Mouse (Mus musculus) myocyte (in vitro differentiated cells): Measurements from ENCODE around the gene Spata32. TPM values are rescaled to one million over a fixed set of nuclear protein-coding genes. Genes with fewer than 3 reads are reported as not detected.
A peak's percentile ranks its signal among the peaks of the same experiment; 100 is the strongest.

ENCODE experiments used
- H3K27me3 ChIP-seq: one replicate; pipeline ENCODE4 v1.6.1; 2011; ENCODE audit not compliant: control insufficient read depth, insufficient read depth, insufficient read length
- H3K36me3 ChIP-seq: one replicate; pipeline ENCODE4 v1.6.1; 2011; ENCODE audit not compliant: control insufficient read depth, insufficient read depth
- H3K4me2 ChIP-seq: one replicate; pipeline ENCODE4 v1.6.1; 2011; ENCODE audit warnings: low read depth, control low read depth
- H3K4me3 ChIP-seq: one replicate; pipeline ENCODE4 v1.5.1; 2011; ENCODE audit warnings: mild to moderate bottlenecking, control low read depth, moderate library complexity
- H3K79me2 ChIP-seq: one replicate; pipeline ENCODE4 v1.6.1; 2011; ENCODE audit not compliant: control insufficient read depth, insufficient read depth
- H3ac ChIP-seq: one replicate; pipeline ENCODE4 v1.6.1; 2011; ENCODE audit not compliant: control insufficient read depth, insufficient read length
- CEBPB ChIP-seq: IDR thresholded peaks from 2 replicates; pipeline ENCODE4 v1.6.1; 2011; ENCODE audit warnings: mild to moderate bottlenecking, moderate library complexity; ENCODE audit not compliant: poor library complexity, insufficient read depth, severe bottlenecking
- E2F4 ChIP-seq: IDR thresholded peaks from one replicate; pipeline ENCODE4 v1.6.1; 2011; ENCODE audit warnings: mild to moderate bottlenecking, control low read depth, moderate library complexity; ENCODE audit not compliant: insufficient read depth
- MAX ChIP-seq: IDR thresholded peaks from one replicate; pipeline ENCODE4 v1.6.1; 2011; ENCODE audit warnings: low read depth, mild to moderate bottlenecking, control low read depth
- MYOD1 ChIP-seq, 3 experiments: IDR thresholded peaks; one replicate each; pipeline ENCODE4 v1.6.1; 2011; ENCODE audit warnings: control low read depth in 2 of 3, low read depth in 2 of 3, mild to moderate bottlenecking in 2 of 3, moderate library complexity in 1 of 3; ENCODE audit not compliant: insufficient read length in 2 of 3, control insufficient read depth in 1 of 3
- MYOG ChIP-seq, 3 experiments: IDR thresholded peaks; one replicate each; pipeline ENCODE4 v1.6.1; 2011; ENCODE audit warnings: control low read depth in 2 of 3, low read depth in 2 of 3, mild to moderate bottlenecking in 2 of 3; ENCODE audit not compliant: insufficient read length in 2 of 3, control insufficient read depth in 1 of 3, insufficient read depth in 1 of 3
- POLR2A ChIP-seq: IDR thresholded peaks from one replicate; pipeline ENCODE4 v1.6.1; 2011; ENCODE audit warnings: low read depth, mild to moderate bottlenecking, control low read depth, moderate library complexity; ENCODE audit not compliant: insufficient read length
- POLR2AphosphoS2 ChIP-seq: IDR thresholded peaks from one replicate; pipeline ENCODE4 v1.6.1; 2011; ENCODE audit warnings: low read depth, control low read depth; ENCODE audit not compliant: insufficient read length
- REST ChIP-seq: IDR thresholded peaks from one replicate; pipeline ENCODE4 v1.6.1; 2011; ENCODE audit warnings: mild to moderate bottlenecking, control low read depth, moderate library complexity; ENCODE audit not compliant: insufficient read depth, insufficient read length
- SRF ChIP-seq: IDR thresholded peaks from one replicate; pipeline ENCODE4 v1.6.1; 2011; ENCODE audit warnings: low read depth; ENCODE audit not compliant: control insufficient read depth, insufficient read length
- TCF12 ChIP-seq: IDR thresholded peaks from one replicate; pipeline ENCODE4 v1.6.1; 2011; ENCODE audit warnings: mild to moderate bottlenecking, control low read depth; ENCODE audit not compliant: poor library complexity, insufficient read depth, severe bottlenecking
- TCF3 ChIP-seq: IDR thresholded peaks from one replicate; pipeline ENCODE4 v1.6.1; 2011; ENCODE audit warnings: low read depth, control low read depth; ENCODE audit not compliant: insufficient read length
- USF1 ChIP-seq: IDR thresholded peaks from one replicate; pipeline ENCODE4 v1.6.1; 2011; ENCODE audit warnings: low read depth, mild to moderate bottlenecking, control low read depth, moderate library complexity
- polyA plus RNA-seq: library from polyadenylated mRNA; unstranded; fragments of >200 nt; fragmentation: generic; extraction: Trizol; gene quantifications from one replicate; pipeline ENCODE4 v1.2.1, GENCODE M21; 2012; ENCODE audit warnings: missing spikeins

The Spata32 gene
- polyA plus RNA-seq, 1 experiment, result 0.04 TPM

GRCm38 (mm10) chr11:103265211-103265610 is 47.0 kb upstream of the Spata32 start:
- Histone ChIP-seq H3K79me2 (peaks cover 70% of the 10 kb centered on the region), H3K27me3 (no peaks in the 10 kb centered on the region), H3K4me3 (peak overlapping the region; percentile 80), H3ac (no peak overlapping the region), H3K4me2 (peak overlapping the region; percentile 98), H3K36me3 (no peaks in the 10 kb centered on the region)
- no peak for TF ChIP-seq E2F4

- no peak for TF ChIP-seq MYOG (IDR thresholded peaks at IDR 0.05; ENCODE audit: control insufficient read depth in 1 of 3, insufficient read depth in 1 of 3, insufficient read length in 2 of 3, low read depth in 2 of 3)
- TF ChIP-seq MYOD1 (IDR thresholded peaks at IDR 0.05; ENCODE audit: control insufficient read depth in 1 of 3, insufficient read length in 2 of 3, low read depth in 2 of 3), result no peak
- no peak for TF ChIP-seq REST
- TF ChIP-seq SRF, result no peak
- no peak for TF ChIP-seq MAX
- TF ChIP-seq E2F4, result no peak
- no peak for TF ChIP-seq POLR2A
- no peak for TF ChIP-seq POLR2AphosphoS2
- TF ChIP-seq TCF12, result no peak
- no peak for TF ChIP-seq TCF3
- no peak for TF ChIP-seq USF1
- TF ChIP-seq CEBPB, result no peak
- Histone ChIP-seq H3K4me3 (peak overlapping the region; percentile 80), H3K27me3 (no peaks in the 10 kb centered on the region), H3K79me2 (peaks cover 76% of the 10 kb centered on the region), H3ac (no peak overlapping the region), H3K4me2 (peak overlapping the region; percentile 98), H3K36me3 (no peaks in the 10 kb centered on the region)
Measured at GRCm38 (mm10) chr11:103264427-103265005, 46.3 kb upstream of the Spata32 start.

- H3K4me3 ChIP-seq, result no peak overlapping the region
- TF ChIP-seq MYOD1 (IDR thresholded peaks at IDR 0.05; ENCODE audit: control insufficient read depth in 1 of 3, insufficient read length in 2 of 3, low read depth in 2 of 3) (no peak), REST (no peak), SRF (no peak), MYOG (IDR thresholded peaks at IDR 0.05; ENCODE audit: control insufficient read depth in 1 of 3, insufficient read depth in 1 of 3, insufficient read length in 2 of 3, low read depth in 2 of 3) (no peak), POLR2A (no peak), CEBPB (no peak), MAX (no peak), USF1 (no peak), POLR2AphosphoS2 (no peak), TCF12 (no peak), TCF3 (no peak), E2F4 (no peak)
- H3K27me3 ChIP-seq, result no peaks in the 10 kb centered on the region
- no peak overlapping the region for H3ac ChIP-seq
- H3K79me2 ChIP-seq, result peaks cover 86% of the 10 kb centered on the region
- H3K4me2 ChIP-seq, result peak overlapping the region; percentile 16
- H3K36me3 ChIP-seq, result no peaks in the 10 kb centered on the region
Measured at GRCm38 (mm10) chr11:103263551-103263950, 45.3 kb upstream of the Spata32 start.

- no peak overlapping the region for H3K4me2 ChIP-seq
- H3ac ChIP-seq, result no peak overlapping the region
- TF ChIP-seq E2F4 (no peak), CEBPB (no peak), MYOG (IDR thresholded peaks at IDR 0.05; ENCODE audit: control insufficient read depth in 1 of 3, insufficient read depth in 1 of 3, insufficient read length in 2 of 3, low read depth in 2 of 3) (no peak), MYOD1 (IDR thresholded peaks at IDR 0.05; ENCODE audit: control insufficient read depth in 1 of 3, insufficient read length in 2 of 3, low read depth in 2 of 3) (no peak), POLR2A (no peak)
- H3K4me3 ChIP-seq, result no peak overlapping the region
- no peaks in the 10 kb centered on the region for H3K36me3 ChIP-seq
- H3K79me2 ChIP-seq, result peaks cover 95% of the 10 kb centered on the region
- no peaks in the 10 kb centered on the region for H3K27me3 ChIP-seq
Measured at GRCm38 (mm10) chr11:103262412-103263267, 44.4 kb upstream of the Spata32 start.

DNA sequence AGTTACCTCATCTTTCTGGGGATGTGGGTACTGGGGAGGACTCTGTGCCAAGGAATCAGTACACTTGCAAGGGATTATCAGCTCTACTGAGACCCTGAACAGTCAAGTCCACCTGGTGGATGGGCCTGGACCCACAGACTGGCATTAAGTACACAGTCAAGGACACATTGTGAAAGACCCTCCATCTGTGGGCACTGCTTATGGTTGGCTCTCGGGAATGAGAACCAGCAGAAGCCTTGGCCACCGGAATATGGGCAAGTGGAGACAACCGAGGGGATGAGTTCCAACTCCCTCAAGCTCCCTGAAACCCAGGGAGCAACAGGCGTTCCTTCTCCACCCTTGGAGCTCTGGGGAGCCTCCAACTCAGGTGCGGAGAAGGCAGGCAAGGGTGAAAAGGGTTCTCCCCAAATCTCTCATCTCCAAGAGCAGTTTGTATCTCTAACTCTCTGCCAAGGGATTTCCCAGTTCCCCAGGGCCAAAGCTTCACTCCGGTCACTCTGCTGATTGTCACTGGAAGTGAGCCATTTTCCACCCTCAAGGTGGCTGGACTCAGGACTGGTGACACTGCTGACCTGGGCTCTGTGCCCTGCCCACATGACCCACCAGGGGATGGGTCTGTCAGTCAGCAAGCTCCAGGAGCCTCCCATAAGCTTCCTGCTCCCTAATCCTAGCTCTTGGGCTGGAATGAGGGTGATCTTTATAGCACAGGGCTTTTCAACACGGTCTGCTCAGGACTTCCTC is 43.6 kb upstream of the Spata32 start:
- Histone ChIP-seq H3K4me2 (no peak overlapping the region), H3K4me3 (no peak overlapping the region), H3K27me3 (no peaks in the 10 kb centered on the region), H3ac (no peak overlapping the region), H3K79me2 (peaks cover 100% of the 10 kb centered on the region), H3K36me3 (no peaks in the 10 kb centered on the region)
- TF ChIP-seq POLR2A, result no peak
- no peak for TF ChIP-seq POLR2AphosphoS2
- no peak for TF ChIP-seq E2F4
- no peak for TF ChIP-seq MYOG (IDR thresholded peaks at IDR 0.05; ENCODE audit: control insufficient read depth in 1 of 3, insufficient read depth in 1 of 3, insufficient read length in 2 of 3, low read depth in 2 of 3)
- TF ChIP-seq USF1, result no peak
- no peak for TF ChIP-seq REST
- TF ChIP-seq MYOD1 (IDR thresholded peaks at IDR 0.05; ENCODE audit: control insufficient read depth in 1 of 3, insufficient read length in 2 of 3, low read depth in 2 of 3), result no peak
- TF ChIP-seq SRF, result no peak
- TF ChIP-seq MAX, result no peak
- no peak for TF ChIP-seq TCF3
- no peak for TF ChIP-seq CEBPB
- TF ChIP-seq TCF12, result no peak
